Mouse (Mus musculus) stomach, embryonic 16.5 days (tissue): Measurements from ENCODE around the gene Nebl. TPM values are rescaled to one million over a fixed set of nuclear protein-coding genes. Genes with fewer than 3 reads are reported as not detected.

Source experiments
- ATAC-seq: fragments of 200-750 bp; cut with Nextera tagmentation; 2 replicates; pipeline ENCODE4 v1.8.0; 2017; ENCODE audit warnings: moderate number of reproducible peaks, moderate TSS enrichment; ENCODE audit not compliant: insufficient read depth, low FRiP score
- H3K27ac ChIP-seq: fragments of 300-500 bp; sonication (generic); 2 replicates; pipeline ENCODE4 v1.5.1; 2014; ENCODE audit warnings: low read length
- H3K27me3 ChIP-seq: fragments of 300-500 bp; sonication (generic); 2 replicates; pipeline ENCODE4 v1.6.1; 2014; ENCODE audit warnings: low read length, control low read depth, mixed read lengths; ENCODE audit not compliant: control insufficient read depth, insufficient read depth
- H3K36me3 ChIP-seq: fragments of 300-500 bp; sonication (generic); 2 replicates; pipeline ENCODE4 v1.6.1; 2014; ENCODE audit warnings: low read length; ENCODE audit not compliant: control insufficient read depth, insufficient read depth
- H3K4me1 ChIP-seq: fragments of 300-500 bp; sonication (generic); 2 replicates; pipeline ENCODE4 v1.6.1; 2014; ENCODE audit warnings: low read length, control low read depth, mixed read lengths; ENCODE audit not compliant: control insufficient read depth, insufficient read depth
- H3K4me2 ChIP-seq: fragments of 300-500 bp; sonication (generic); 2 replicates; pipeline ENCODE4 v1.6.1; 2014; ENCODE audit warnings: low read depth, low read length, mixed read lengths
- H3K4me3 ChIP-seq: fragments of 300-500 bp; sonication (generic); replicated peaks from 2 replicates; pipeline ENCODE4 v1.5.1; 2014; ENCODE audit warnings: mild to moderate bottlenecking, low read length
- H3K9ac ChIP-seq: fragments of 300-500 bp; sonication (generic); 2 replicates; pipeline ENCODE4 v1.6.1; 2014; ENCODE audit warnings: low read length
- H3K9me3 ChIP-seq: fragments of 300-500 bp; sonication (generic); replicated peaks from 2 replicates; pipeline ENCODE4 v1.6.1; 2016; ENCODE audit warnings: low read length, control low read depth; ENCODE audit not compliant: control insufficient read depth
- WGBS: fragments of 180-500 bp; shearing (Covaris S2); extraction: QIAGEN DNeasy Blood & Tissue Kit; methylation state at CpG from one replicate; pipeline ENCODE4 v1.1.7; 2014; 5-methylcytosine and 5-hydroxymethylcytosine counted together
- polyA plus RNA-seq: library from polyadenylated mRNA; unstranded; fragments of >200 nt; fragmentation: Nextera tagmentation; extraction: Ambion mirVana; gene quantifications from 2 replicates; pipeline ENCODE4 v1.2.1, GENCODE M21; 2015

The Nebl gene
- 9.1 and 11.0 TPM in 2 replicates for polyA plus RNA-seq

GRCm38 (mm10) chr2:17730957-17731830, at the start of gene Nebl:
Nebl (minus strand) TSS chr2:17731464.
- peaks cover 9% of the 10 kb centered on the region for H3K27me3 ChIP-seq
- H3K36me3 ChIP-seq: no peaks in the 10 kb centered on the region
- no peaks in the 10 kb centered on the region for H3K9me3 ChIP-seq
- H3K4me2 ChIP-seq: peak within 1 kb of the TSS; percentile 97
- H3K27ac ChIP-seq: no peak within 1 kb of the TSS
- H3K9ac ChIP-seq: peak within 1 kb of the TSS; percentile 60
- peak; percentile 87 for ATAC-seq
- WGBS: under 1% methylated on average over 59 of the region's 59 CpGs
- peak within 1 kb of the TSS; percentile 54 for H3K4me3 ChIP-seq
- H3K4me1 ChIP-seq: peaks cover 6% of the 10 kb centered on the region; the same call in 1 of the 2 replicates

- H3K4me3 ChIP-seq: no peak overlapping the region
- H3K4me1 ChIP-seq: no peaks in the 10 kb centered on the region
- no peak overlapping the region for H3K27ac ChIP-seq
- WGBS: 56% methylated on average over 4 of the region's 4 CpGs
- H3K36me3 ChIP-seq: no peaks in the 10 kb centered on the region
- no peak overlapping the region for H3K4me2 ChIP-seq
- H3K27me3 ChIP-seq: no peaks in the 10 kb centered on the region
- H3K9ac ChIP-seq: no peak overlapping the region
- ATAC-seq: no peak
- no peaks in the 10 kb centered on the region for H3K9me3 ChIP-seq
Observed at GRCm38 (mm10) chr2:17770246-17770825, 39.1 kb upstream of the Nebl start.

- no peak overlapping the region for H3K27ac ChIP-seq
- H3K36me3 ChIP-seq: no peaks in the 10 kb centered on the region
- no peak overlapping the region for H3K4me3 ChIP-seq
- H3K9me3 ChIP-seq: no peaks in the 10 kb centered on the region
- H3K27me3 ChIP-seq: no peaks in the 10 kb centered on the region
- no peak for ATAC-seq
- H3K4me2 ChIP-seq: no peak overlapping the region
- no peaks in the 10 kb centered on the region for H3K4me1 ChIP-seq
- 52% methylated on average over 5 of the region's 5 CpGs for WGBS
- H3K9ac ChIP-seq: no peak overlapping the region
Observed at GRCm38 (mm10) chr2:17769242-17769755, 38.0 kb upstream of the Nebl start.

- WGBS: 57% methylated on average over 4 of the region's 4 CpGs
- H3K4me1 ChIP-seq: no peaks in the 10 kb centered on the region
- no peak overlapping the region for H3K9ac ChIP-seq
- no peaks in the 10 kb centered on the region for H3K9me3 ChIP-seq
- no peak overlapping the region for H3K27ac ChIP-seq
- H3K36me3 ChIP-seq: no peaks in the 10 kb centered on the region
- H3K4me2 ChIP-seq: no peak overlapping the region
- no peak for ATAC-seq
- no peaks in the 10 kb centered on the region for H3K27me3 ChIP-seq
- no peak overlapping the region for H3K4me3 ChIP-seq
Observed at GRCm38 (mm10) chr2:17756271-17756670, 25.0 kb upstream of the Nebl start.

- no peaks in the 10 kb centered on the region for H3K36me3 ChIP-seq
- no peaks in the 10 kb centered on the region for H3K4me1 ChIP-seq
- no peaks in the 10 kb centered on the region for H3K9me3 ChIP-seq
- H3K4me2 ChIP-seq: peak overlapping the region; percentile 51
- no peak overlapping the region for H3K9ac ChIP-seq
- no peak overlapping the region for H3K27ac ChIP-seq
- 14% methylated on average over 11 of the region's 11 CpGs for WGBS
- H3K27me3 ChIP-seq: no peaks in the 10 kb centered on the region
- H3K4me3 ChIP-seq: peak overlapping the region; percentile 32
- ATAC-seq: peak; percentile 21; the same call in 1 of the 2 replicates
Observed at GRCm38 (mm10) chr2:17742051-17742763, 10.9 kb upstream of the Nebl start.

- H3K27ac ChIP-seq: no peak overlapping the region
- H3K27me3 ChIP-seq: no peaks in the 10 kb centered on the region
- H3K4me2 ChIP-seq: peak overlapping the region; percentile 51
- H3K4me1 ChIP-seq: no peaks in the 10 kb centered on the region
- WGBS: 2% methylated on average over 16 of the region's 16 CpGs
- ATAC-seq: peak; percentile 62; the same call in 1 of the 2 replicates
- H3K36me3 ChIP-seq: no peaks in the 10 kb centered on the region
- H3K9ac ChIP-seq: no peak overlapping the region
- H3K9me3 ChIP-seq: no peaks in the 10 kb centered on the region
- peak overlapping the region; percentile 32 for H3K4me3 ChIP-seq
Observed at GRCm38 (mm10) chr2:17741555-17741954, 10.3 kb upstream of the Nebl start.

- no peak for ATAC-seq
- WGBS: 77% methylated on average over 2 of the region's 2 CpGs
Observed at GRCm38 (mm10) chr2:17740454-17740853, 9.2 kb upstream of the Nebl start.

GRCm38 (mm10) chr2:17732210-17732609, 946 bp upstream of the Nebl start:
- Histone ChIP-seq H3K9ac (no peak overlapping the region), H3K4me2 (peak overlapping the region; percentile 97; the same call in 1 of the 2 replicates), H3K36me3 (no peaks in the 10 kb centered on the region), H3K27me3 (peaks cover 9% of the 10 kb centered on the region), H3K27ac (no peak overlapping the region), H3K4me3 (no peak overlapping the region), H3K9me3 (no peaks in the 10 kb centered on the region), H3K4me1 (peaks cover 6% of the 10 kb centered on the region; the same call in 1 of the 2 replicates)
- no peak for ATAC-seq
- WGBS: 61% methylated on average over 7 of the region's 7 CpGs

More at GRCm38 (mm10) chr2:17740454-17740853, 9.2 kb upstream of the Nebl start:
- Histone ChIP-seq H3K27ac (no peak overlapping the region), H3K4me3 (no peak overlapping the region), H3K9me3 (no peaks in the 10 kb centered on the region), H3K4me2 (no peak overlapping the region), H3K36me3 (no peaks in the 10 kb centered on the region), H3K9ac (no peak overlapping the region), H3K27me3 (no peaks in the 10 kb centered on the region), H3K4me1 (no peaks in the 10 kb centered on the region)
